In the genomic region with DNA sequence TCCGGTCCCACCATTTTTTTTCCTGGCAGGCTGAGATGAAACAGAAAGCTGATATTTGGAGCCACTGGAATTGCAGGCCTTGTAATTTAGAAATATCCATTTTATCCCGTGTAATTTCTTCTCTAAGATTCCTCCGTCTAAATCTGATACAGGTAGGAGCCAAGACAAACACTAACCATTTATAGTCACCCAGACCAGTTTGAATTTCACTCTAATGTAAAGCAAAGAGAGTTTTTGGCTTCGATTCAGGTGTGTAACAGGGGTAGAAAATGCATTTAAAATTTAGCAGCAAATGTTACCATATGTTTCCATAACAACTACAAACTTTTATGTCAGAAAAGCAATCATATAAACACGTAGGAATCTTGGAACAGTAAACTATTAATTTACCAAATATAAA, we compare ENCODE assay signal across 19 mouse cellular contexts.
"Had no signal": no experiment of that assay in that cellular context is flagged by ENCODE, and none has a peak within 500 bp of the region (broad histone marks: within the 10 kb centered on the region; RNA-seq: fewer than 3 reads in every experiment).

No protein-coding gene starts in this region.

- H3K9me3 ChIP-seq: liver, embryonic 12.5 days; liver, embryonic 15.5 days; megakaryocyte, embryonic 14.5 days; midbrain, embryonic 10.5 days; midbrain, embryonic 13.5 days; neural tube, embryonic 13.5 days; stomach, embryonic 15.5 days had no signal

- H3K4me2 ChIP-seq: liver, embryonic 12.5 days; liver, embryonic 15.5 days; midbrain, embryonic 13.5 days; neural tube, embryonic 13.5 days; stomach, embryonic 15.5 days had no signal

- ATAC-seq: intestine, postnatal 0 days; liver, embryonic 12.5 days; midbrain, embryonic 13.5 days; midbrain, embryonic 16.5 days had no signal

- H3K27ac ChIP-seq: liver, embryonic 12.5 days; liver, embryonic 15.5 days; midbrain, embryonic 10.5 days; midbrain, embryonic 13.5 days; neural tube, embryonic 13.5 days; stomach, embryonic 15.5 days had no signal

- DNase-seq: kidney, postnatal 14 days; kidney, postnatal 4 days; left cerebral cortex, postnatal 4 days; liver; lung, adult 18-20 months; retina, postnatal 1 day; right cerebral cortex, postnatal 25 days; spleen, adult 18-20 months; thymus, postnatal 36 days had no signal

- H3K9ac ChIP-seq: liver, embryonic 12.5 days; liver, embryonic 15.5 days; midbrain, embryonic 13.5 days; neural tube, embryonic 13.5 days; stomach, embryonic 15.5 days had no signal

- H3K36me3 ChIP-seq: liver, embryonic 12.5 days; liver, embryonic 15.5 days; neural tube, embryonic 13.5 days; stomach, embryonic 15.5 days had no signal

- H3K27me3 ChIP-seq: liver, embryonic 12.5 days; liver, embryonic 15.5 days; megakaryocyte, embryonic 14.5 days; stomach, embryonic 15.5 days had no signal

- H3K4me1 ChIP-seq: stomach, embryonic 15.5 days had no signal

- H3K4me3 ChIP-seq: liver, embryonic 12.5 days; liver, embryonic 15.5 days; megakaryocyte, embryonic 14.5 days; midbrain, embryonic 10.5 days; midbrain, embryonic 13.5 days; myocyte; neural tube, embryonic 13.5 days; stomach, embryonic 15.5 days had no signal
